Mouse (Mus musculus) ES-E14 (cell line): ENCODE measurements around the gene Klhdc8a.

Experiments used
- CHD2 ChIP-seq: IDR thresholded peaks from 2 replicates; pipeline ENCODE4 v1.6.1; 2014; ENCODE audit warnings: mild to moderate bottlenecking, low read depth, low read length, inconsistent platforms
- MAFK ChIP-seq: IDR thresholded peaks from 2 replicates; pipeline ENCODE4 v1.6.1; 2014; ENCODE audit warnings: mild to moderate bottlenecking, low read depth, low read length, inconsistent platforms; ENCODE audit not compliant: insufficient read depth
- ZC3H11A ChIP-seq: IDR thresholded peaks from 2 replicates; pipeline ENCODE4 v1.6.1; 2012; ENCODE audit warnings: low read depth, mild to moderate bottlenecking, inconsistent platforms, low read length, borderline replicate concordance
- ZNF384 ChIP-seq: IDR thresholded peaks from 2 replicates; pipeline ENCODE4 v1.6.1; 2012; ENCODE audit warnings: low read depth, low read length, inconsistent platforms

DNA sequence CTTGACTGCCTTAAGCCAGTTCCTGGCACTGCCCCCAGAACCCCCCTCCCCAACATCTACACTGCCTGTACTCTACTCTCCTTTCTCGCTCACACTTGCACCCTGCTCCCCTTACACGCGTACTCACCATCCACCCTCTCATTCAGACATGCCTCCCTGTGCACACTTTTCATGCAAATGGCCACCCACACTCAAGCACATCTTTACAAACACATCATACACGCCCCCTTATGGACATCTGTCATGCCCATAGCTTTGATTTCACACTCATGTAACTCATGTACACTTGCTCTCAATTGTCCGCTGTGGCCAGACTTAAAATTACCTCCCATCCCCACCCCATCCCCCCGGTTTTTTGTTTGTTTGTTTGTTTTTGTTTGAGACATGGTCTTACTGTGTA lies 9.5 kb downstream of the Klhdc8a start:
- no peak for TF ChIP-seq ZNF384
- TF ChIP-seq ZC3H11A = no peak
- no peak for TF ChIP-seq CHD2
- TF ChIP-seq MAFK = no peak
